Comparison of ENCODE assay signal across 8 mouse cellular contexts in the genomic region with DNA sequence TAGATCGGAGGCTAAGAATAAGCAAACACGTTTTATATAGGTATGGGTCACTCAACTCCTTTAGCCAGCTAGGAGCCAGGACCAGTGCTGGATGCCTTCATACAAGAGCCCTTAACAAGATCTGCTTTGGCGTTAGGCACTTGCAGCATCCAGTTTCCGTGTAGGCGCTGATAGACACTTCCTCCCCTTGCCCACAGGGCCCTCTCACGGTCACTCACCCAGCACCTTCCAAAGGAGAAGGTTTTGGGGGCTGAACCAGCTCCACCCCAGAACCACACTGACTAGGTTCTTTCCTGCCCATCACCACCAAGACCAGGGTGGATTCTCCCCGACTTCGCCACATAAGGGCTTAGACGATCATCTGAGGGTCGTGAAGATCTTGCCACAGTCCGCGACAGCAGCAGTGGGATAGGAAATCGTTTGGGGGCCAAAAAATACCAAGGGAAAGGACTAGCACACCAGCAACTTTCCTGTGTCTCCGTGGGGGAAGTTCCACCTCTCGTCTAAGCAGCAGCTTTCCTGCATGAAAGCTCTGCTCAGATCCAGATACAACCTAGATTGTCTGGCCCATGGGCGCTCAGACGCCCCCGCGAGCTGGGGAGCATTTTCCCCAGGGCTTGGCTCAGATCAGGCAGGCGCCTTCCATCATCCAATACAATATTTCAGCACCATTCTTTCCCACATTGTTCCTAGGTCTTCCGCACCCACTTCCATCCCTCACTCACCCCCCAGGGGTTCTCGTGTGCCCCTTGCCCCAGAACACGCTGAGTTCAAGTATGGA. TPM values are rescaled to one million over a fixed set of nuclear protein-coding genes. Genes with fewer than 3 reads are reported as not detected.
A peak's percentile ranks its signal among the peaks of the same experiment; 100 is the strongest.
DNase-seq lines count a peak whose midpoint lies in the region; ATAC-seq lines count a peak whose summit lies in the region.

No protein-coding gene starts in this region.

- H3K27me3 ChIP-seq in kidney, embryonic 15.5 days = peaks cover 76% of the 10 kb centered on the region
- peaks cover 85% of the 10 kb centered on the region for H3K27me3 ChIP-seq in hindbrain, embryonic 12.5 days
- peaks cover 92% of the 10 kb centered on the region for H3K27me3 ChIP-seq in midbrain, embryonic 12.5 days

- H3K27ac ChIP-seq in kidney, embryonic 15.5 days = no peak overlapping the region
- no peak overlapping the region for H3K27ac ChIP-seq in hindbrain, embryonic 12.5 days
- no peak overlapping the region for H3K27ac ChIP-seq in midbrain, embryonic 12.5 days (replicated peaks)

- peak overlapping the region; percentile 78 for H3K4me2 ChIP-seq in kidney, embryonic 15.5 days
- H3K4me2 ChIP-seq in hindbrain, embryonic 12.5 days (replicated peaks) = peak overlapping the region; percentile 83
- peak overlapping the region; percentile 82 for H3K4me2 ChIP-seq in midbrain, embryonic 12.5 days (replicated peaks)

- peak overlapping the region; percentile 42 for H3K4me3 ChIP-seq in kidney, embryonic 15.5 days (replicated peaks)
- H3K4me3 ChIP-seq in hindbrain, embryonic 12.5 days = peak overlapping the region; percentile 38
- H3K4me3 ChIP-seq in midbrain, embryonic 12.5 days = peak overlapping the region; percentile 42

- H3K4me1 ChIP-seq in kidney, embryonic 15.5 days = peaks cover 31% of the 10 kb centered on the region
- H3K4me1 ChIP-seq in hindbrain, embryonic 12.5 days = peaks cover 23% of the 10 kb centered on the region
- peaks cover 22% of the 10 kb centered on the region for H3K4me1 ChIP-seq in midbrain, embryonic 12.5 days

- H3K9ac ChIP-seq in kidney, embryonic 15.5 days = peak overlapping the region; percentile 29
- H3K9ac ChIP-seq in hindbrain, embryonic 12.5 days = peak overlapping the region; percentile 38
- peak overlapping the region; percentile 44; the same call in 1 of the 2 replicates for H3K9ac ChIP-seq in midbrain, embryonic 12.5 days (replicated peaks)

- H3K9me3 ChIP-seq in kidney, embryonic 15.5 days (replicated peaks) = no peaks in the 10 kb centered on the region
- H3K9me3 ChIP-seq in hindbrain, embryonic 12.5 days (replicated peaks) = no peaks in the 10 kb centered on the region
- H3K9me3 ChIP-seq in midbrain, embryonic 12.5 days = no peaks in the 10 kb centered on the region

- H3K36me3 ChIP-seq in kidney, embryonic 15.5 days = no peaks in the 10 kb centered on the region
- H3K36me3 ChIP-seq in hindbrain, embryonic 12.5 days = no peaks in the 10 kb centered on the region
- H3K36me3 ChIP-seq in midbrain, embryonic 12.5 days = no peaks in the 10 kb centered on the region

- 2% methylated on average over 23 of the region's 23 CpGs for WGBS in kidney, embryonic 15.5 days
- WGBS in hindbrain, embryonic 12.5 days = 3% methylated on average over 23 of the region's 23 CpGs
- WGBS in midbrain, embryonic 12.5 days = 2% methylated on average over 23 of the region's 23 CpGs

- no peak for DNase-seq in kidney, postnatal 14 days
- DNase-seq in brain, adult 2 months (ENCODE audit: low read depth, low spot score) = peak; percentile 53
- no peak for DNase-seq in thymus, postnatal 14 days
- DNase-seq in cerebellum, postnatal 10 days = no peak

- ATAC-seq in kidney, embryonic 15.5 days (replicated peaks; ENCODE audit: low FRiP score) = peak; percentile 19
- ATAC-seq in hindbrain, embryonic 12.5 days (ENCODE audit: low FRiP score) = no peak; the same call in 1 of the 2 replicates
- no peak; the same call in 1 of the 2 replicates for ATAC-seq in midbrain, embryonic 12.5 days (ENCODE audit: low FRiP score, low read depth)
- ATAC-seq in monocyte, adult 5-6 weeks (replicated peaks; ENCODE audit: insufficient number of reproducible peaks, low FRiP score, low TSS enrichment, poor library complexity, severe bottlenecking) = no peak

RNA-seq across cellular contexts. Expression of gene Nrgn, which starts 0.8 kb away (rescaled TPM):
- polyA plus RNA-seq in kidney, embryonic 15.5 days (2015; fragmentation: Nextera tagmentation; extraction: Ambion mirVana) = 3.4 and 4.2 TPM in 2 replicates
- polyA plus RNA-seq in hindbrain, embryonic 12.5 days (2016; fragmentation: Nextera tagmentation; extraction: Ambion mirVana) = 15.4 and 15.5 TPM in 2 replicates
- 3.0 and 3.4 TPM in 2 replicates for polyA plus RNA-seq in midbrain, embryonic 12.5 days (2016; fragmentation: Nextera tagmentation; extraction: Ambion mirVana)
- 6.3 to 35.0 TPM (median 6.9 TPM) in 3 replicates for total RNA-seq in monocyte, adult 5-6 weeks (2017)

RNA-seq across cellular contexts. Expression of gene Siae, which starts 3.6 kb away (rescaled TPM):
- 9.5 and 9.6 TPM in 2 replicates for polyA plus RNA-seq in kidney, embryonic 15.5 days (2015; fragmentation: Nextera tagmentation; extraction: Ambion mirVana)
- 9.4 and 12.1 TPM in 2 replicates for polyA plus RNA-seq in hindbrain, embryonic 12.5 days (2016; fragmentation: Nextera tagmentation; extraction: Ambion mirVana)
- polyA plus RNA-seq in midbrain, embryonic 12.5 days (2016; fragmentation: Nextera tagmentation; extraction: Ambion mirVana) = 6.8 and 7.7 TPM in 2 replicates
- total RNA-seq in monocyte, adult 5-6 weeks (2017) = 4.1 to 10.4 TPM (median 4.7 TPM) in 3 replicates

RNA-seq across cellular contexts. Expression of gene Vsig2, which starts 12.9 kb away (rescaled TPM):
- 0.91 and 1.4 TPM in 2 replicates for polyA plus RNA-seq in kidney, embryonic 15.5 days (2015; fragmentation: Nextera tagmentation; extraction: Ambion mirVana)
- polyA plus RNA-seq in hindbrain, embryonic 12.5 days (2016; fragmentation: Nextera tagmentation; extraction: Ambion mirVana) = 0.53 and 1.0 TPM in 2 replicates
- polyA plus RNA-seq in midbrain, embryonic 12.5 days (2016; fragmentation: Nextera tagmentation; extraction: Ambion mirVana) = 0.56 TPM in 1 of 2 replicates, not detected in the other
- total RNA-seq in monocyte, adult 5-6 weeks (2017) = not detected in 3 replicates

RNA-seq across cellular contexts. Expression of gene Esam, which starts 24.1 kb away (rescaled TPM):
- 72.7 and 76.5 TPM in 2 replicates for polyA plus RNA-seq in kidney, embryonic 15.5 days (2015; fragmentation: Nextera tagmentation; extraction: Ambion mirVana)
- 31.6 and 32.7 TPM in 2 replicates for polyA plus RNA-seq in hindbrain, embryonic 12.5 days (2016; fragmentation: Nextera tagmentation; extraction: Ambion mirVana)
- polyA plus RNA-seq in midbrain, embryonic 12.5 days (2016; fragmentation: Nextera tagmentation; extraction: Ambion mirVana) = 29.3 and 30.2 TPM in 2 replicates
- total RNA-seq in monocyte, adult 5-6 weeks (2017) = 3.2 TPM in 1 of 3 replicates, not detected in the others
